Mouse (Mus musculus) embryo, embryonic 10 days (tissue): ENCODE data around the gene Rhbdf2.
A peak's percentile ranks its signal among the peaks of the same experiment; 100 is the strongest.

Source experiments
- DNase-seq: peaks from one replicate; pipeline ENCODE4 v3.0.0-alpha.2; 2015; ENCODE audit warnings: low spot score

The Rhbdf2 gene

DNA sequence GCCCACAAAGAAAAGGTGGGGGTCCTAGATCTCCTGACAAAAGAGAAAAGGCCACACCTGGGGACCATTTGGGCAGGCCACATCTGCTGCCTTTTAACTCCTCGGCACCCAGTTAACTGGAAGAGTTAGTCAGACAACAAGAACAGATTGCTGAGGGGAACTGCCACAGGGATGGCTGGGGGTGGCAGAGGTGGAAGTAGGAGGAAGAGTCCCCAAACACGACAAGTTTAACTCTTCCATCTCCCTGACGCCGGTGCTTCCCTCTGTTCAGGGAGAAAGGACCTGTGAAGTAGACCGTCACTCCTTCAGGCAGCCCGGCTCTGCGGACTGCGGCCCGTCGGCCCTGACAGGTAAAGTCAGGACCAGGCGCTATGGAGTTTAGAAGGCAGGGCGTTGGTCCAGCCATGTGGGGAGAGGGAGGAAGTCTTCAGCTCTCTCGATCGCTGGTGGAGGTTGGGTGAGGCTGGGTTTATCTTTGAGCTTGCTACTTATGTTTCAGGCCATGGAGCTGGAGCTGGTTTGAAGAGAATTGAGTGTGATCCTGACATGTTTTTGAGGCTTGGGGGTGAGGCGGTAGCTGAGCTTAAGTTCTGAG is 32.3 kb upstream of the Rhbdf2 start:
- no peak for DNase-seq

DNA sequence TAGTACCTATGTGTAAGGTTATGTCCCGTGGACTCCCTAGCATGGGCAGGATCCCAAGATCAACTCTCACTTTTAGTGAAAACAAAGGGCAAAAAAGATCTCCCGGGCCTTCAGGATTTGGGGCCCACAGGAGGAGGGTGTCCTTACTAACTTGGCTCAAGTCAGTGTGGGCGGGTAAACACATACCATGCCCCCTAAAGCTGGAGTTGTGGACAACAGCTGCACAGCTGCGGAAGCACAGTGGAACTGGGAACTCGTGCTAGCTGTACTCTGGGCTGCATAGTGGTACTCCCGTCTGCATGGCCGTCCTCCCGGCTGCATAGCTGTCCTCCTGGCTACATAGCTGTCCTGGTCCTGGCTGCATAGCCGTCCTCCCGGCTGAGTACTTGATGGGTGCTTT is 31.4 kb upstream of the Rhbdf2 start:
- DNase-seq: no peak

DNA sequence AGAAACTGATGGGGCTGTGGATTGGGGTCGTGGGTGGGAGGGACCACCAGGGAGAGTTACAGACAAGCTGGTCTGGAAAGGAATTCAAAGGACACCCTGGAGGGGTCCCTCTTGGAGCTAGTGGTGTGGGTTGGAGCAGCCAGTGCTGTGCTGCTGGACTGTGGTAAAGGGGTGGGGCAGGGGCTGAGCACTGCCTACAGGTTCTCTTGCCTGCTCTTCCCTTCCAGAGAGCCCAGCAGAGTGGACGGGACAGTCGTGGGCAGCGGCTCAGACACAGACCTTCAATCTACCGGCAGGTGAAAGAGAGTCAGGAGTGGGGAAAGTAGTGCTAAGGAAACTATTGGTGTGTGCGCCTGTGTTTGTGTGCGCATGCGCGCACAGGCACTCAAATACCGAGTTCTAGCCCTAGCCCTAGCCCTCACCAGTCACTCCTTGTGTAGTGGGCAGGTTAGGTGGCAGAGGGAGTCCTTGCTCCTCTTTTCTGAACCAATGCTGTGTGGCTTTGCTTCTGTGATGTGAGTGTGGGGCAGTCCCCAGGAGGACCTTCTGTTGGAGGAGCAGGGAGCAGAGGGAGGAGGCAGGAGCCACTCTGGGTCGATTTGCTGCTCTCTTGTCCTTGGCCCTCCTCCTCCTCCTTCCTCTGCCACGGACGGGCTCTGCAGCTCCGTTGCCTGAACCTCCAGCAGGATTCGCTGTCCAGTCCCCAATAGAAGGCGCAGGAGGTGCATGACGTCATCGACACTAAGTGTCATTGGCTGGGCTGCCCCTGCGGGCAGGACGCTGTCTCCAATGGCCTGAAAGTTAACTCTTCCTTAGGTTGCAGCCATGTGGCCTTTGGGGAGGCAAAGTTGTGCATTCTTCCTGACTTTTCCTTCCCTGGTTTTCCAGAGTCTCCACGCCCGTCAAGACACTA is 30.7 kb upstream of the Rhbdf2 start:
- DNase-seq: peak; percentile 99

DNA sequence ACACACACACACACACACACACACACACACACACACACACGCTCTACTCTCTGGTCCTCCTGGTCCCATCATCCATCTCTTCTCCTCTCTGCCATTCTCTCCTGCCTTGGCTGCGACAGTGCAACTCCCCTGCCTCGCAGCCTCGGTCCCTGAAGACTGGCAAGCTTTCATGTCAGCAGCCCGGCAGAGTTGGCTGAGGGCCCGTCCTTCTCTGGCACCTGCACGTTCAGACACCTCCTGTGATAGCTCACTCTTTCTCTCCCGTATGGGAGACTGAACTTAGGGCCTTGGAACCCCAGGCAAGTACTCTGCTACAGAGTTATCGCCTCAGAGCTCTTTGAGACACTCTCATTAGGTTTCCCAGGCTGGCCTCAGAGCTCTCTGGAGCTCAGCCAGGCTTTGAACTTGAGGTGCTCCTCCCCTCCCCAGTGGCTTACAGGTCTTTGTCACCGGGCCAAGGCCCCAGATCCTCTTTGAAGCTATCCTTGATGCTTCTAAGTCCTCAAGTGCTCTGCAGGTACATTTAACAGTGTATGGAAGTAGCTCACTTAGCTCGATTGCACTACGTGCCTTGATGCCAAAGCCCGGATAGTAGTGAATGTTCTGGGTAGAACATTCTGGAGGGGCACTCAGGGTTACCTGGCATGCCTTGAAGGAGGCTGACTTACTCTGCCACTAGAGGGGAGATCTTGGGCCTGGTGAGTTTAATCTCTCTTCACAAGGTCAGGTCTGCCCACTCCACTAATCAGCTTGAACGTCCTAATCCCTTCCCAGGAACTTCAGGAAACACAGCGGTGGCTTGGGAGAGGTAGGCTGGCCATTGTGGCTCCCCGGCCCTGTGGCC is 29.8 kb upstream of the Rhbdf2 start:
- DNase-seq: no peak

DNA sequence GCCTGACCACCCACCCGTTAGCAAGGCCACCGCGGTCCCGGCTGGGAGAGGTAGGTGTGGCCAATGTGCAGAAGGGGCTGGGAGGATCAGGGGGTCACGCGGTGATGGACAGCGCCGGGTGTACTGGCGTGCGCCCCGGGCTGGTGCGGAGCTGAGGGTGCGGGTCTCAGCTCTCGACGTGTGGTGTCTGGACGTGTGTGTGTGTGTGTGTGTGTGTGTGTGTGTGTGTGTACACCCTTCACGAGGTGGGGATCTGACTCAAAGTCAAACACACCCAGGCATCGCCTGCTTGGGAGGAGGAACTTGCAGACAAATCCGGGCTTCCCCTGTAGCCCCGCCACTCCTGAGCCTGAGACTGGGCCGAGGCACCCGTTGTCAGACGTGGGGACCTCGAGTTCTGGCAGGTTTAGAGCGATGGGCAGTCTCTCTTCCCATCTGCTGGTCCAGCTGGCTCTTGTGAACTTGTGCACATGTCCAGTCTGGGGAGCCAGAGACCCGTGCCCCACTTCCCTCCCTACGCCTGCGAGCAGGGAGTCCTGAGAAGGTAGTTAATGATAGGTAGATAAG is 27.5 kb upstream of the Rhbdf2 start, which contains the start of gene Cygb:
TSS of gene Cygb (minus strand) at position 59 of the 567 bp plus-strand sequence.
- peak; percentile 71 for DNase-seq

DNA sequence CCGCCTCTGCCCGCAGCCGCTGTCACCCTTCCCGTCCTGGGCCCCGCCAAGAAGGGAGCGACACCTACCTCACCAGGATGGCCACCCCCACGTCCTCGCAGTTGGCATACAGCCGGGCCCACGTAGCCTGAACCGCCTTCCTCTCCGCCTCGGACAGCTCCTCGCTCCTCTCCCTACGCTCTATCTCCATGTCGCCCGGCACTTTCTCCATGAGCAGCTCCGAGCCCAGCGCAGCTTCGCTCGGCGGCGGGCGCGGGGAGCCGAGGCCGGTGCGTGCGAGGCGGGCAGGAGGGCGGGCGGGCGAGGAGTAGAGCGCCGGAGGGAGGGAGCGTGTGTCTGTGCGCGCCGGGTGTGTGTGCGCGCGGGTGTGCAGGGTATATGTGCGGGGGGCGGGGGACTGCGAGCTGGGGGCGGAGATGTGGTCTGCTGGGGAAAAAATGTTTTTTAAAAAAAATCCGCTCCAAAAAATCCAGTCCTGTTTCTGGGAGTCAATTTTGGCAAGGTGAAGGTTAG is 26.9 kb upstream of the Rhbdf2 start:
- peak; percentile 57 for DNase-seq

DNA sequence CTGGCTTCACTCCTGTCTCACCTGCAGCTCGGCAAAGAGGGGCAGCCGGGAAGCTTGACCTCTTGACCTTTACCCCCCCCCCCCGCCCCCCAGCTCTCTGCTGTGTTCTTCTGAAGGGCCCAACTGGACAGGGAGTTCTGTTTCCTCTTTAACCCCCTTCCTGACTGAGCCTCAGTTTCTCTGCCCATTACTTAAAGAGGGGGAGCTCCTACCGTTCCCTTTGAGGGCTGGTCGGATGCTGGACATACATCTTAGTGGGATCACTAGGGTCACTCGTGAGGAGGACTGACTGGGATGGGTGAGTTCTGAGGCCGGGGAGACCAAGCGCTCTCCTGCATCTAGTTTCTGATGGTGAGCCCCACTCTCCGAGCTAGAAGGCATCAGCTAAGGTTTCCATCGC is 26.4 kb upstream of the Rhbdf2 start, which contains the start of gene Prcd:
TSS of gene Prcd (plus strand) at position 301 of the 400 bp plus-strand sequence.
- no peak for DNase-seq

DNA sequence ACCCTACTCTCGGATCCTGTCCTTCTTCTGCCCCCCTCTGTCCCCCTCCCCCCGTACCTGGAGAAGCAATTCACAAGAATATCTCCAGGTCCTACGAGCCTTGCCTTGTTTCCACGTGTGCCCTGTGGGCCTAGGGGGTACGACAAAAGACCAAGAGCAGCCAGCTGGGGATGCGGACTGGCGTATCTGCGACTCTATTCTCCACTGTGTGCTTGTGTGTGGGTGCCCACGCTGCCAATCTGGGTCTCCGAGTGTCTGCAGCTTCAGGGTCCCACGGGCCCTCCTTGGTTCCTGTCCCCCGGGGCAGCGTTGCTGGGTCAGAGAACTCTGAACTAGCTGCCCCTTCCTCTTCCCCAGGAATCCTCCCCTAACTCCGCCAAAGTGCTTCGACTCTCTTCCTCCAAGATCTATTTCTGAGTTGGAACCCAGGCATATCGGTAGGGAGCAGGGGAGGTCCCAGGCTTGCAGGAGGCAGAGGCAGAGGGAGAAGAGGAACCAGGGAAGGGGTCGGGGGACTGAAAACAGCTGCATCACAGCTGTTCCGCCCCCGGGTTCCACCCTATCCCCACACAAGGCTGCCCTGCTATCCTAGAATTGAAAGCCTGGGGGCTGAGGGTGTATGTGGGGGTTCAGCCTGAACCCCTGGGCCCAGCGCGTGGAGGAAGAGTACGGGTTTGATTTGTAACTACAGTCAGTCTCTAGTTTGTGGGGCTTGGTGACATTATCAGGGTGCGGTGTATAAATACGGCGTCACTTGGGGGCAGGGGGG is 25.7 kb upstream of the Rhbdf2 start:
- DNase-seq: no peak

DNA sequence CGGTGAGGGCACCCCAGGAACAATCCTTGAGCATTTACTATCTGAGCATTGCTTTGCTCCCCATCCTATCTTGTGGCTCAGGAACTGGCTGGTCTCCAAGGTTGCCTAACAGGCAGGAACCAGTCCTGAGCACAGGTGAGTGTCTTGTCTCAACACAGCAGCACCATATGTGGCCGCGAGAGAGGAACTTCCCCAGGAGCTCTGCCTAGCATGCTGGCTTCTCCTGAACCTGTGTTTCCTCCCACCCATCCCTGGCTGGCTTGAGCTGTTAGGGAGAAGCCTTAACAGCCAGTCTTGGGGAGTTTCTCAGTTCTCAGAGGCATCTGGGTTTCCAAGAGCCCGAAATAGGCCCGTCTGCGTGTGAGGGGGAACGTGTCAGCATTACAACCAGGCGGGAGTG is 24.5 kb upstream of the Rhbdf2 start:
- no peak for DNase-seq

DNA sequence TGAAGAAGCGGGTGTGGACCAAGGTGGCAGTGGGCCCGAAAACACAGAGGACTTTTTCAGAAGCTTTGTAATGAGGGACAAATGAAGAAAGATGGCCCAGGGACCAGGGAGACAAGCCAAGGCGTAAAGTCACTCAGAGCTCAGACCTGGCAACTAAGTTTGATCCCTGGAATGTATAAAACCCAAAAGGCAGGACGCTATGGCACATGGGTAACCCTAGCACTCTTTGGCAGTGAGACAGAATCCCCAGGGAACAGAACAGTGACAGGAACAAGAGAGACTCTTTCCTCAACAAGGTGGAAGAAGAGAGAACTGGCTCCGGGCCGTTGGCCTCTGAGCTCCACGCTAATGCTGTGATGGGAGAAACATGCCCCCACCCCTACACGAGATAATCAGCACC is 24.0 kb upstream of the Rhbdf2 start:
- DNase-seq: no peak

DNA sequence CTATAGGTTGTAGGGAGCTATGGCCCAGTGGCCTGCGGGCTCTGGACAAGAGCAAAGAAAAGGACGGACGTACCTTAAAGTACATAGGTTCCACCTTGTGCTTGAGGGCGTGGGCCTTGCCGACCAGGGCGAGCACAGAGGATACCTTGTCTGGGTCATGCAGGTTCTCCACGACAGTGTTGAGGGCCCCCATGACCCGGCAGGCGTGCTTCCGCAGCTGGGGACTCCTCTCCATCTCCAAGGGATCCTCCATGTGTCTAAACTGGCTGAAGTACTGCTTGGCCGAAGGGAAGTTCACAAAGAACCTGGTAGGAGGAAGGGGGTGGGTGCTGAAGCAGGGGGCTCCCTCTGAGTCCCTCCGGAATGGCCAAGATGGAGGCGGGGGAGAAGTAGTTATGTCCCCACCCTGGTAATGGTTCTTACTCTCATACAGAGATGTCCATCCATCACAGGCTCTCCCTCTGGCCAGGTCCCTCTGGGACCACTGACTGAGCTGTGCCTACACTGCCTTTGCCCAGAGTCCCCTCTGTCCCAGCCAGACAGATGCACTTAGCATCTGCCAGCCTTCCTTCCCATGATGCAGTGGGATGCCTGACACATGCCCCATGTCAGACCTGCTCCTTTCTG is 23.0 kb upstream of the Rhbdf2 start:
- no peak for DNase-seq

DNA sequence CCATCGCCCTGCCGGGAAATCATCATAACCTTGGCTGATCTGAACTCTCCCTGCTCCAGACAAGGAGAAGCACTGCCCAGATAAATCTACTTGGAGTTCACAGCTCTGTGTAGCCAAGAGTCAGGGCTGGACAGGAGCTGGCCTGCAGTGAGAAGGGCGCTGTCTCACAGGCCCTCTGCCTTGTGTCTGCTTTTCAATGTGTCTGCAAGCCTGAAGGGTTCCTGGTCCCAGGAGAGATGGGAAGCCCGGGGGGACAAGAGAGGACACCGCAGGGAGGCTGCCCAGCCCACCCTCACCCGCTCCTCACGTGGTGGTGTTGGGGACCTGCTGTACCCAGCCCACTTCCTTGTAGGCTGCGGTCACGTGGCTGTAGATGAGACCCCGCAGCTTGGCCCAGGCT is 22.2 kb upstream of the Rhbdf2 start:
- DNase-seq: no peak

DNA sequence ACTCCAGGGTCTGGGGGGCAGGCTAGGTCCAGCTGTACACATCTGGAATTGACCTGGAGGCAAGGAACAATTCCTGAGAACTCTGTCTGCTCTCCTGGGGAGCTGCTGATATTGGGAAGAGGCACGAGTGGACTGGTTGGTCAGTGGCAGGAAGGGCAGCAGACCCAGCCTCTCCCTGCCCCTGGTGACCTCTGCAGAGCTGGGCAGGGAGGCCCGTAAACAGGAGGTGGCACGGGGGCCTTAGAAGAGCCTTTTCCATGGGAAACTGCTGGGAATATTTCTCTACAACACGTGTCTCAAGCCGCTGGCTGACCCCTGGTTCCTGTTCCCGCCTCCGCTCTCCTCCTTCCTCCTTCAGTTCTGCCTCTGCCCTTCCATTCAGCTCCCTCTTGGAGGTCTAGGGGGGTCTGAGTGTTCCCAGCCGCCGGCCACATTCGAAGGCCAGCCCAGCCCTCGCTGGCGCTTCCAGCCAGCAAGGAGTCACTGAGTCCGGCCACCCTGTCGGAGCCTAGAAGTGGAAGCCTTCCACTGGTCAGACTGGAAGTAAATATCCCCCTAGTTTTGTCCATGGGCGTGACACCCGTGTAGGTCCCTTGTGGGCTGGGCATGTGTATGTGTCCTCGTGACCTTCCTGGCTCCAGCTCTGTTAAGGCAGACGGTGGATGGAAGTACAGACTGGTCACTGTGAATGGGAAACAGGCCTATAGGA is 21.5 kb upstream of the Rhbdf2 start:
- DNase-seq: no peak

DNA sequence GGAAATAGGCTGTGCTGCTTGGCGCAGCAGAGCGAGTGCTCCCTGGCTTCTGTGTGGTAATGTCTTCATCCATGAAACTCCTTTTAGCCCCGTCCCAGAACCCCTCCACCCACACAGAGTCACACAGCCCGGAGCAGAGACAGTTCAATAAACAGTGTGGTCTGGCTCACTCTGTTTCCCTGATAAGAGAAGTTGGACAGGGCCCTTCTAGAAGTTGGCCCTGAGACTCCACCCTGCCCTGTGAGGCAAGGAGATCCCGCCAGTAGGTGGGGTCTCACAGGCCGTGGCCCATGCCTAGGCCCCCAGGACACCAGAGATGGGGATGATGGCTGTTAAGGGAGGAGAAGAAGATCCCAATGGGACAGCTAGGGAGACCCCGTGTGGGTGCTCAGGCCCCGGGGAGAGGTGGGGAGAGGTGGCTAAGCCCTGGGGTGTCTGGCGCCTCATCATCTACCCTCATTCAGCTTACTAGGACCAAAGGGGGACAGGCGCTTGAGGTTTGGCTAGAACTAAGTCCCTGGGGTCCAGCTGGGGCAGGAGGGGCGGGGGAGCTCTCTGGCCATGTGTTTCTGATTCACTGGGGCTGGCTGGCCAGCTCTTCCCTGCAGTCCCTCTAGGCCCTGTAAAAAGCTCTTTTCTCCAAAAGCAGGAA is 20.6 kb upstream of the Rhbdf2 start:
- peak; percentile 48 for DNase-seq

DNA sequence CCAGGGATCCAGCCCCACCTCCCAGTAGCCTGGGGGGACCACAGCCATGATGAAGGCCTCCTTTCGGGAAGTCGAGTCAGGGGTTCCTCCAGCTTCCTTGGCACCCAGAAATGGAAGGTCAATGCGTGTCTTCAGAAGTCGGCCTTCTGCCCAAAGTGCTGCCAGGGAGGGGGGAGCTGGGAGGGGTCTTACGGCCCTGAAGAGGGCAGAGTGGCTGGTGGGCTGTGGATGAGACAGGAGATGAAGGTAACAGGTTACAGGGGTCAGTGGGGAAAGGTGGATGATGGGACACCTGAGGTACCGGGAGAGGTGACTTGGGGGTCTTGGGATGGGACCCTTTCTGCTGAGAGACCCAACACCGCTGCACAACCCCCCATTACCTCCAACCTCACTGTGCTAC is 20.0 kb upstream of the Rhbdf2 start:
- DNase-seq: no peak

DNA sequence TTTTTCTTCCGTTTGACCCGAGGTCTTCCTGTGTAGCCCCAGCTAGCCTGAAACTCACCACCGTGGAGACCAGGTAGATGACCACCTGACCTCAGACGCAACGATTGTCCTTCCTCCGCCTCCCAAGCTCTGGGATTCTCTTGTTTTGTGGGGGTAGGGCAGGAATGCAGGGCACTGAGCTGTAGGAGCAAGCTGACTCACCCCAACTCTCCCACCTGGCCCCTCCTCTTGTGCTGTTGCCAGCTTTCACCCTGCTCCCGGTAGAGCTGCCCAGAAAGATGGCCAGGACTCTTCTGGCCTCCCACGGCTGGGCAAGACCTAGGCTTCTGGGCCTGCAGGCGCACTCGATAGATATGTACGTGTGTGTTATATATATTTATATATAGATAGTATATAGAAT is 19.3 kb upstream of the Rhbdf2 start:
- no peak for DNase-seq

DNA sequence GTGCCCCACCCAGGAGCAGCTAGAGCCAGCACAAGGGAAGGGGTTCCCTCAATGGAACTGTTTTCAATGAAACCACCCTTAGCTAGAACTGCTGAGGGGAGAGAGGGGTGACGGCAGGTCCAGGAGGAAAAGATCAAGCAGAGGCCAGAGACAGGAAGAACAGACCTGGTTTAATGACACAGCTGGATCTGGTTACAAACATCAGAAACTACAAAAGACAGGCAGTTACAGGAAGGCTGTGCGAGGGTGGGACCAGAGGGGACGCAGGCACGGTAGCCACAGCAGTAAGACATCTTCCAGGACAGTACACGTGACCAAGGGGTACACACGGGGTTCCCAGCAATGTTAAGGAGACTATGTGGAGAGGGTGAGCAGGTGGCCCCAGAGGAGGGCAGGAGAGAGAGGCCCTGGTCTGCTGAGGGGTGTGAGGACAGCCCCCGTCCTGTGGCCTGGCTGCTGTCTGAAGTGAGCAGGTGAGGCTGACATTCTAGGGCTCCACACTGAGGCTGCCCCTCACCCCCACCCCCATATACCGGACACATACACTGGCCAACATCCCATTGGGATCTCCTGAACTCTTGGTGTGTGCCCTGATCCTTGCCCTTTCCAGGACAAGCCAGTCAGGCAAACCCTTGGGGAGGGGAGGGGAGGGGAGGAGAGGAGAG is 18.8 kb upstream of the Rhbdf2 start:
- peak; percentile 68 for DNase-seq

DNA sequence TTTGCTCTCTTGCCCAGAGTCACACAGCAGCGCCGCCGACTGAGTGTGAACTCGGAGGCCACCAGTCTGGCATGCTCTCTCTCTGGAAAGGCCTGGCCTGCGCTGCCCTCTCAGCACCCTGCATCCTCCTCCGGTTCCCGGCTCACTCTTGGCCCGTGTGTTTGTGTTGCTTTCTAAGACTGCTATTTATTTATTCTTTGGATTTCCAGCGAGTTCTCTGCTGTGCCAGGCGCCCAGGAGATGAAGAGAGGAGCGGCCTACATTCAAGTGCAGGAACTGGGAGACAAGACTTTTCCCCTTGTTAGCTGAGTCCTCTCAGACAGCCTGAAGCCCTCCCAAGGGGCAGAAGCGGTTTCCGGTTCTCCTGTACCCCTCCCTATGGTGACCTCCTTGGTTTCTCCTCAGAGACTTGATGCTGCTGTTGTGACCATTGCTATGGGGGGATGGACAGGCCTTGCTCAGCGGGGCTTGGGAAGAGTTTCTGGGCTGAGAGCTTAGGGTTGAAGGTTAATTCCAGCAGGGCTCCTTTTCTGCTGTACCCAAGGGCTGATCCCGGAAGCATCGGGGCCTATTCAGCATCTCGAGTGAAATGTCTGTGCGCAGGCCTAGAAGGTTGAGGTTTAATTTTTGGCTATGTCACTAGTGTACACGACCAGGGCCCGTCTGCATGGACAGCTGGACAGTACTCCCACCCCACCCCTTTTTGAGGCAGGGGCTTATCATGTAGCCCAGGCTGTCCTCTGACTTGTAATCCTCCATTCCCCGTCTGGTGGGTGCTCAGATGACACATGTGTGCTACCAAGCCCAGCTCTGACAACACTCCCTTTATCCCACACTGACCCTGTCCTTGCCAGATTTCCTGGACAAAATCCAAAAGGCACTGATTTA is 17.6 kb upstream of the Rhbdf2 start:
- peak; percentile 58 for DNase-seq
